Mouse (Mus musculus): ENCODE data around the gene Rxfp1.

DNA sequence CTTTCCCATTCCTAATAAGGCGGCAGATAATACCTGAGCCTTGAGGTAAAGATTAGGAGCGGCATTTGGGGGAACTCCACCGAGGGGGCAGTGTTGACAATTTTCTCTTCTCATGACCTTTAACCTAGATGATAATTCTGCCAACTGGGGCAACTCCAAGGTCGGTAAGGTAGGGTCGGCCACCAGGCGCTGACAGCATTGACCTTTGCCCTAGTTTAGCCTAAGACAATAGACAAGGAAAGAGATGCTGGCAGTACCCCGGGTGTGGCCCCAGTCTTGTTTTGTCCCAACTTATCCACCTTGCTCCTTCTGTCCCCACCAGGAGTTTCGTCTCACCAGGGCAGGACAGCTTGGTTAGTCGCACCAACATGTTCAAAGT is 109.5 kb downstream of the Rxfp1 start:
- no peak for TF ChIP-seq POLR2A (IDR thresholded peaks at IDR 0.05; ENCODE audit: insufficient read depth, low read depth, low read length)
- peak; percentile 27 for TF ChIP-seq CTCF (IDR thresholded peaks at IDR 0.05)

All from heart, adult 2 months (tissue).